Mouse (Mus musculus) left cerebral cortex, adult 2 months (tissue): ENCODE measurements around the gene 9230113P08Rik. TPM values are rescaled to one million over a fixed set of nuclear protein-coding genes. Genes with fewer than 3 reads are reported as not detected.
"Not testable (repeated sequence)": the region's sequence is repeated elsewhere in the genome, so short reads cannot be mapped to it uniquely, and the experiment has no call there.

Experiments
- DNase-seq, 2 experiments: peaks; one replicate each; pipeline ENCODE4 v3.0.0; 2021 to 2022; ENCODE audit warnings: low spot score in 2 of 2, mixed read lengths in 1 of 2; ENCODE audit errors: extremely low spot score in 1 of 2
- H3K27ac ChIP-seq: fragments of 200-600 bp; 2 replicates; pipeline ENCODE4 v1.8.1; 2022
- H3K4me3 ChIP-seq: fragments of 200-600 bp; 2 replicates; pipeline ENCODE4 v1.8.1; 2022
- CTCF ChIP-seq: fragments of 200-600 bp; IDR thresholded peaks from 2 replicates; pipeline ENCODE4 v1.8.1; 2022; ENCODE audit warnings: antibody characterized with exemption, mild to moderate bottlenecking, moderate library complexity
- intact Hi-C: fragments of 180-260 bp; cut with DNase I; formaldehyde crosslinking; loops from one replicate; pipeline ENCODE4 v1.15.1; 2025
- long read RNA-seq, 2 experiments: library from polyadenylated mRNA; stranded (forward); transcript quantifications; one replicate each; pipeline ENCODE4 v2.0.0; 2021; ENCODE audit warnings: borderline mapping rate in 2 of 2
- total RNA-seq, 2 experiments: library from RNA; stranded (reverse); gene quantifications; 2 replicates each; pipeline ENCODE4 v1.2.3; 2021

Gene 9230113P08Rik
- total RNA-seq = under 1 TPM in 1 of 2 experiments, not detected in 1; 0.16 TPM
- long read RNA-seq, experiment 1 = 0 reads
- long read RNA-seq, experiment 2 = 0 reads

- DNase-seq, H3K27ac ChIP-seq, intact Hi-C loops, H3K4me3 ChIP-seq: not testable (repeated sequence)
Measured at GRCm38 (mm10) chr9:35908123-35908522, at the start of gene 9230113P08Rik. Gene 9230113P08Rik (plus strand): TSS chr9:35908423.

- H3K4me3 ChIP-seq, intact Hi-C loops, DNase-seq: not testable (repeated sequence)
- H3K27ac ChIP-seq = peak overlapping the region; percentile 15; the same call in 1 of the 2 replicates
Measured at GRCm38 (mm10) chr9:35893112-35893511, 15.1 kb upstream of the 9230113P08Rik start.

- DNase-seq = no peak
- H3K27ac ChIP-seq = no peak overlapping the region
Measured at GRCm38 (mm10) chr9:35904494-35904893, 3.7 kb upstream of the 9230113P08Rik start.

GRCm38 (mm10) chr9:35930817-35931216 lies 22.6 kb downstream of the 9230113P08Rik start:
- no peak for DNase-seq
- intact Hi-C loops = no loop called here
- TF ChIP-seq CTCF = no peak
- Histone ChIP-seq H3K4me3 (no peak overlapping the region), H3K27ac (no peak overlapping the region)

More at GRCm38 (mm10) chr9:35904494-35904893, 3.7 kb upstream of the 9230113P08Rik start:
- intact Hi-C loops = no loop called here
- TF ChIP-seq CTCF = no peak
- no peak overlapping the region for H3K4me3 ChIP-seq

Other genes starting within 250 kb of the 9230113P08Rik start
- gene Pate1, start 221.0 kb upstream of the 9230113P08Rik start, total RNA-seq = not detected
- not detected for gene Gm17677, start 167.4 kb upstream of the 9230113P08Rik start, total RNA-seq
- gene Gm17727, start 130.3 kb upstream of the 9230113P08Rik start, total RNA-seq = not detected
- gene Gm27235, start 118.3 kb upstream of the 9230113P08Rik start, total RNA-seq = not detected
- gene D730048I06Rik, start 118.3 kb upstream of the 9230113P08Rik start, total RNA-seq = not detected
- gene 9230110F15Rik, start 64.3 kb upstream of the 9230113P08Rik start, total RNA-seq = not detected
- gene Gm5916, start 220.4 kb downstream of the 9230113P08Rik start, total RNA-seq = not detected